Mouse (Mus musculus): ENCODE measurements around the gene Adgrf3.
A peak's percentile ranks its signal among the peaks of the same experiment; 100 is the strongest.

Adgrf3 gene

DNA sequence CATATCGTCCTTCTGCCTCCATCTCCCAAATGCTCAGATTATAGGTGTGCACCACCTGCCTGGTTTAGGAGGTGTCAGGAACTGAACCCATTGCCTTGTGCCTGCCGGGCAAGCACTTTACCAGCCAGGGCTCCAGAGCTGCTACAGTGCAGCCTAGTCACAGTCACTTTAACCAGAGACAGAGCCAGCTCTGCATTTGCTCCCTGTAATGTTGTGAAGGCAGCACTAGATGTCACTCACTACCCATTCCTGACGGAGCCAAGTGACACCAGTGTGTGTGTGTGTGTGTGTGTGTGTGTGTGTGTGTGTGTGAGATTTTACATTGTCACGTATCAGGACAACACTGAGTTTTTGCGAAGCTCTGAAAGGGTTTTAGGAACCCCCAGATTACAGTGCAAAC, 4.0 kb downstream of the Adgrf3 start:
- DNase-seq (ENCODE audit: low spot score), result no peak

DNA sequence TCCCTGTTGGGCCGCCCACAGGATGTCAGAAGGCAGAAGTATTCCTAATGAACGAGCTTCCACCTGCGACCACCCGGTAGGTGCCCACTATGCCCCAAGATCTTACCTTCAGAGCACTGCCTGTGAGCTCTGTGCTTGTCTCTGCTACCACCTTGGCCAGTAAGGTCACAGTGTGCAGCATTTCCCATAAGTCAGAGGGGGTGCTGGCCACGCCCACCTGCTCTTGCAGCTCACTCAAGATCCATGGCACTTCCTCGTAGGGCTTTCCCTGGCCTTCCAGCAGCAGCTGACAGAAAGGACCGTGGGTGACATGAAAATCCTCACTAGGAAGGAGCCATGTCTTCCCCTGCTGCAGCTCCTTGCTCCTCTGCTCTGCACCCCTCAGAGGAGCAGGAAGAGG, 7.3 kb downstream of the Adgrf3 start:
- DNase-seq (ENCODE audit: low spot score), result no peak

DNA sequence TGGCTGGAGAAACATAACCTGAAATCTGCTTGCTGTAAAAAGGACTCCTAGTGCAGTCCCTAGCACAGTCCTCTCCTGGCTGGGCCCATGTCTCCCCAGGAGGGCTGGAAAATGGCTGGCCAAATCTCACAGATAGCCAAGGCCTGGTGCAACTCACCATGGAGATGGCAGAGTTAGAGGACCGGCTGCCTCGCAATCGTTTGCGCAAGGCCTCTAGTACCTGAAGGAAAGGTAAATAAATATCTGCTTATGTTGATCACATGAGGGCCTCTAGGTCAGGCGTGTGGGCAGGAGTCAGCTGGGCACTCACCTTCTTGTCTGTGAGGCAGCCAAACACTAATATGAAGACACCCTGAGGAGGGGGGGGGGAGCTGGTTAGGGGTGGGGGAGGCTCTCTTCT, 10.2 kb downstream of the Adgrf3 start:
- DNase-seq (ENCODE audit: low spot score), result no peak

GRCm38 (mm10) chr5:30192452-30192851, 13.1 kb downstream of the Adgrf3 start:
- no peak for DNase-seq (ENCODE audit: low spot score)

GRCm38 (mm10) chr5:30187687-30188485, 17.6 kb downstream of the Adgrf3 start:
- no peak for DNase-seq (ENCODE audit: low spot score)

DNA sequence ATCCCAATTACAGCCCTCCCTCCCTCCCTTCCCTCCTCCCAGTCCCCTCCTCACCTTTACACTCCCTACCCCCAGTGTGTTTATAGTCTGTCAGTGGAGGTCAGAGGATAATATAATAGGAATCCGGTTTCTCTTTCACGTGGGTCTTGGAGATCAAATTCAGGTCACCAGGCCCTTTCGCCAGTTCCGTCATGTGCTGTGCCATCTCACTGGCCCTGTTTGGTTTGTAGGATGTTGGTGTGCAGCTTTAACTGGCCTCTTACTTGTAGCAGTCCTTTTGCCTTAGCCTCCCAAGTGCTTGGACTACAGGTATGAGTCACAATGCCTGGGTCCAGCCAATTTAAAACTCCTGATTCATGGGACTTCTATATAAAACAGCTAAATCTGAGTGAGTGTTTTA, 29.7 kb downstream of the Adgrf3 start:
- DNase-seq (ENCODE audit: low spot score), result no peak

- DNase-seq (ENCODE audit: low spot score), result no peak
These were observed 32.4 kb downstream of the Adgrf3 start for GRCm38 (mm10) chr5:30172931-30173692.

GRCm38 (mm10) chr5:30172115-30172514, 33.4 kb downstream of the Adgrf3 start:
- no peak for DNase-seq (ENCODE audit: low spot score)

DNA sequence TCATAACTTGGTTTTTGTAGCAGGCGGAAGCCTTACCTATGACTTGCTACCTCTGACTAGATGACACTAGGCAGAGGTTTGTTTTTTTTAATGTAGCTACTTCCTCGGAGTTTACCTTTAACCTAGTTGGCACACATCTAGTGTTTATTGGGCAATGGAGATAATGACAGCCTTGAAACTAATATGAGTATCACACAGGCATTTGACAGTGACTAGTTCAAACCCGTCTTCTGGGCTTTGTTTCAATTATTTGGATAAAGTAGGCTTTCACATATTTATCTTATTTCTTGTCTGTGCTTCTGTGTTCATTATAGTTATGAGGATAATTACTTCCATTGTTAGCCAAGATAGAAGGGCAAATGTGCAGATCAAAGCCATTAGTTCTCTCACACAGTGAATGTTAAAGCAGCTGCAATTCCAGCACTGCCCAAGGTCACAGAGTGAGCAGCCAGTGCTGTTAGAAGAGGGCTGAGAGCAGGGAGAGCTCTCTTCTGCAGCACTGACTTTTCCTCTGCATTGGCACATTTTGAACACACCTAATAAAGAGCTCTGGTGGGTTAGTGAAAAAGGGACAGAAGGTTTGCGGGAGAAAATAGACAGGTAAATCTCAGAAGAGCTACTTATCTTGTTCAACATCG, 35.1 kb downstream of the Adgrf3 start:
- peak; percentile 19 for DNase-seq (ENCODE audit: low spot score)

- no peak for DNase-seq (ENCODE audit: low spot score)
These were observed 40.1 kb downstream of the Adgrf3 start for GRCm38 (mm10) chr5:30165234-30165946.

DNA sequence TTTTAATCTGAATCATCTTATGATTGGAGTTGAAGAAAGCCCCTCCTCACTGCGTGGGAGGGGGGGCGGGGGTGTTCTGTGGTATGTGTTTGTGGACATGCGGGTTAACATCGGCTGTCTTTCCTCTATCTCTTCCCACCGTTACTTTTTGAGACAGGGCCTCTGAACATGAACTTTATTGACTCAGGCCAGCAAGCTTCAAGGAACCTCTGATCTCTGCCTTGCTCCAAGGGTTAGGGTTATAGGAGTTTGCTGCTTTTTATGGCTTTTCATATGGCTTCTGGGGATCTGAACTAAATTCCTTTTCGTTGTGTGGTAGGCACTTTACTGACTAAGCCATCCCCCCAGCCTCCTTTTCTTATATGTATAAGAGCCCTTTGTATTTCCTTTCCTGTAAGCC, 43.2 kb downstream of the Adgrf3 start:
- DNase-seq (ENCODE audit: low spot score), result no peak

DNA sequence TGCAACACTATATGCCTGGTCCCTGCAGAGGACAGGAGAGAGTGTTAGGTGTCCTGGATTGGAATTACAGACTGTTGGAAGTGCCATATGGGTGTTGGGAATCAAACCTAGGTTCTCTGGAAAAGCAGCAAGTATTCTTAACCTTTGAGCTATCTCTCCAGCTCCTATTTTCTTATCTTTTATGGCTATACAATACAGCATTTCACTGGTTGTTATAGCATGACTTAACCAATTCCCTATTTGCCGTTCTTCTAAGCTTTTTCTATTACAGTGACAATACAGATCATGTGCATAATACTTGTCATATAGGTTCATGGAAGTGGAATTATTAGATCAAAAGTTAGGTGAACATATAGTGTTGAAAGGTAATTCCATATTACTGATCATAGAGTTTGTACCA, 43.7 kb downstream of the Adgrf3 start:
- DNase-seq (ENCODE audit: low spot score), result no peak

GRCm38 (mm10) chr5:30159601-30160000, 45.9 kb downstream of the Adgrf3 start:
- no peak for DNase-seq (ENCODE audit: low spot score)

GRCm38 (mm10) chr5:30155821-30156629, 49.5 kb downstream of the Adgrf3 start:
- no peak for DNase-seq (ENCODE audit: low spot score)

DNA sequence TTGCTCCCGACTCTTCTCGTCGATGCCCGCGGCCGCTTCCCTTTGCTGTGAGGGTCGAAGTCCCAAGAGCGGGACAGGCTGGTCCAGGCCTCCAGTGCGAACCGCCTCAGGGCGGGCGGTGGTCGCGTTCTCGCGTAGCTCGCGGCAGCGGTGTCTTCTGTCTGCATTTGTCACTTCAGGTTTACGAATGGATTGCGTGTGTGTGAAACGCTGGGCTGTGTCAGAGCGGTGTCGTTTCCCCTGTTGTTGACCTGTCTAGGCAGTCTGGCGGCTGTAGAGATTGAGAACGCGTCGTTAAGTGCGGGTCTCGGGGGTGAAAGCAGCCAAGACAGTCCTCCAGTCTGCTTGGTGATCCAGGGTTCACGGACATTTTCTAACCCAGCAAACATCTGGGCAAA, 50.1 kb downstream of the Adgrf3 start:
- no peak for DNase-seq (ENCODE audit: low spot score)

- peak; percentile 95 for DNase-seq (ENCODE audit: low spot score)
These were observed 50.8 kb downstream of the Adgrf3 start, which contains the start of the genes Hadha and Hadhb for GRCm38 (mm10) chr5:30154474-30155394. TSS of gene Hadha (minus strand) at chr5:30155162. TSS of gene Hadhb (plus strand) at chr5:30155248.

GRCm38 (mm10) chr5:30154013-30154412, 51.5 kb downstream of the Adgrf3 start:
- no peak for DNase-seq (ENCODE audit: low spot score)

GRCm38 (mm10) chr5:30153222-30153621, 52.3 kb downstream of the Adgrf3 start:
- no peak for DNase-seq (ENCODE audit: low spot score)

DNA sequence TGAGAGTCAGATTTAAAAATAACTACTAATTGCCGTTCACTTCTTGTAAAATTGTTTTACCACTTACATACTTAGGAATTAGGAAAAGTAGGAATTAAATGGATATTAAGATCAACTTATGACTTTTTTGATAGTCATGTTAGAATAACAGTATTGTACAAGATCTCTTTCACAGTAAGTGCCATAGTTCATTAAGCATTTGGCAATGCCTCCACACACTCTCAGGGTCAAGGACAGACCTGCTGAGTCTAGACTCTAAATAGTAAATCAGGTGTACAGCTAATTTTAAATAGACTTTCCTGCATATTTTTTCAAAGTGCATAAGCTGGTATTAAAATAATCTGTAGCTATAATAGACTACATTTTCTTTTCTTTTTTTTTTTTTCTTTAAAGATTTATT, 53.1 kb downstream of the Adgrf3 start:
- no peak for DNase-seq (ENCODE audit: low spot score)

DNA sequence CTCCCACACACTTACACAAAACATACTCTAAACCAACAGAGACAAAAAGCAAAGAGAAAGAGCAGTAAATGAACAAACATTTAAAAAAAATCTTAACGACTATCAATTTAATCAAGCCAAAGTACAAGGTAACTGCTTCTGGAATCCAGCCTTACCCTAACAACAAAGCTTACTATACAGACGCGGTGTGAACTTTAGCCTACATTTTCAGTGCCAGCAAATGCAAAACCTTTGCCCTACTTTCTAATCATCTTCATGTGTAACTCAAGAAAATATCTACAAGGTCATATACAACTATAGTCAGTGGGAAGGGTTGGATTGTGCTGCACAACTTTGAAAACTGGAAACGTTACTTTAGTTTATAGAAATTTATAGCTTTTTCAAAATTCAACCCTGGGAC, 53.5 kb downstream of the Adgrf3 start:
- DNase-seq (ENCODE audit: low spot score), result no peak
